Mouse (Mus musculus): ENCODE data around the gene Slc6a20b.

Slc6a20b gene

GRCm38 (mm10) chr9:123589240-123589910 lies 43.0 kb downstream of the Slc6a20b start:
- no peak for DNase-seq (ENCODE audit: low spot score)

DNA sequence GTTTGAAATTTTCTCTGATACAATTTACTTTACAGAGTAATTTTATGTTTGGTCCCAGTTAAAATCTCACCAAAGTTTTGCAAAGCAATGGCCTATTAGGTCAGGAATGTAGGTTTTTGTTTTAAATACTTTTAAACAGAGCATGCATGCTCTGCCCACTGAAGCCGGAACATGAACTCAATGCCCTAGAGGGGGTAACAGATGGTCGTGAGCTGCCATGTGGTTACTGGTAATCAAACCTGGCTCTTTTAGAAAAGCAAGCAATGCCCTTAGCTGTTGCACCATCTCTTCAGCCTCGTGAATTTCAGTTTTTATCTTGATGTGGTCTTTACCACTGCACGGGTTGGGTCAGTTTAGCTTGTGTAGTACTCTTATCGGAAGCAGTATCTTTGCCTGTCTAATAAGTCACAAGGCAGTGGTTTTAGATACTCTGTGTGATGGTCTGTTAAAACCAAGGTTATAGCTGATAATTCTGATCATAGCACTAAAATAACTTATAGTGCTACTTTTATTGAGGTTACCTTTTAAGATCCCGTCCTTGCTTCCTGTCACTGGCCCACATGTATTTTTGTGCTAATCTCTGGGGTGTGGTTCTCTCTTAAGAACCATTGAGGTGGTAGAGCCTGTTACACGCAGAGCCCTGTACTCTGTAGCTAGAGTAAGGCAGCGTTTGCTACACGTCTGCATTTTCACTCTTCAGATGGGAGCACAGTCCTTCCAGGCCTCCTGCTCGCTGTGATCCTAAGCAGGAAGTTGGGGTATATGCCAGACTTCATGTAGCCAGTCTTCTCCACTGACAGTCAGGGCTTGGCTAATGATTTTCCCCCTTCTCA lies 54.8 kb downstream of the Slc6a20b start:
- no peak for DNase-seq (ENCODE audit: low spot score)

GRCm38 (mm10) chr9:123554599-123554998 lies 77.8 kb downstream of the Slc6a20b start:
- no peak for DNase-seq (ENCODE audit: low spot score)
